13 mouse cellular contexts compared by ENCODE assay signal in the genomic region with DNA sequence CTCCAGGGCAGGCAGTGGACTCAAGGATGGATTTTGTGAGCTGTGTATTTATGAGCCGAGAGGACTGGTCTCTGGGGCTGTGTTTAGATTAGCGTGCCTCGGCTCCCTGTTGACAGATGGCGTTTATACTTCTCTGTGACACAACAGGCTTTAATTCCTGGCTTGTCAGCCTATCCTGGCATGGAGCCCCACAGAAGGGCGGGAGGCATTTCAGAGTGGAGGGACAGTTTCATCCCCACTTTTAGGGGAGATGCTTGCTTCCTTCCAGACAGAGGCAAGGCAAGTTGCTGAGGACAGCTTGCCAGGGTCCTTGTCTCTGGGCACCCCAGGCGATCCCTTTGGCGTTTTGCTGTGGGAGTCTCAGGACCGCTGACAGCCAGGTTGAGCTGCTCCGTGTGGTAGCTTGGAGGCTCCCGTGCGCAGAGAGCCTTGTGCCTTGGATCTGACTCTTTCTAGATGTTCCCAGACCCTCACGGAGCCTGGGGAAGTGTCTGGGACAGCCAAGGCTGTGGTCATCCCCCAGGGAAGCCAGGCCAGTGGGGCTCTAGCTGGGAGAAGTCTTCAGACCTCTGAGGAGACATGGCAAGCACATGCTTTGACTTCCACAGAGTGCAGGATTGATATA. TPM values are rescaled to one million over a fixed set of nuclear protein-coding genes. Genes with fewer than 3 reads are reported as not detected.
DNase-seq lines count a peak whose midpoint lies in the region; ATAC-seq lines count a peak whose summit lies in the region.
"Had no signal": no experiment of that assay in that cellular context is flagged by ENCODE, and none has a peak within 500 bp of the region (broad histone marks: within the 10 kb centered on the region; RNA-seq: fewer than 3 reads in every experiment).

No protein-coding gene starts in this region.

- intact Hi-C loops in heart, postnatal 10 days (cut with DNase I) = no loop called here

- H3K4me2 ChIP-seq in forebrain, embryonic 16.5 days (ENCODE audit: low read length) = 0 out of 2 replicates have a peak overlapping the region, but pooled peaks have one; percentile 2
- H3K4me2 ChIP-seq: limb, embryonic 13.5 days had no signal

- H3K36me3 ChIP-seq in forebrain, embryonic 16.5 days (ENCODE audit: control insufficient read depth, insufficient read depth) = no peaks in the 10 kb centered on the region
- H3K36me3 ChIP-seq: limb, embryonic 13.5 days had no signal

- no peak overlapping the region for H3K4me3 ChIP-seq in forebrain, embryonic 16.5 days (replicated peaks; ENCODE audit: low read length)
- H3K4me3 ChIP-seq: limb, embryonic 13.5 days had no signal

- H3K27me3 ChIP-seq in forebrain, embryonic 16.5 days (replicated peaks; ENCODE audit: control insufficient read depth, insufficient read depth, low read length) = no peaks in the 10 kb centered on the region

- DNase-seq in kidney, postnatal 14 days = peak; percentile 20
- DNase-seq in kidney, adult 11 months = no peak
- peak; percentile 66 to 73 for DNase-seq in heart, postnatal 10 days
- DNase-seq in lung, postnatal 14 days = peak; percentile 54
- no peak for DNase-seq in thymus, postnatal 25 days
- no peak for DNase-seq in adrenal gland, postnatal 25 days
- DNase-seq: thymus, adult 18-20 months had no signal

- ATAC-seq in forebrain, embryonic 16.5 days = peak; percentile 78
- ATAC-seq in erythroblast, adult 5-6 weeks (replicated peaks; ENCODE audit: low FRiP score, poor library complexity, severe bottlenecking) = no peak
- ATAC-seq: Patski had no signal

- H3K27ac ChIP-seq in forebrain, embryonic 16.5 days (ENCODE audit: low read length) = no peak overlapping the region
- H3K27ac ChIP-seq: limb, embryonic 13.5 days had no signal

- no peaks in the 10 kb centered on the region for H3K9me3 ChIP-seq in forebrain, embryonic 16.5 days (ENCODE audit: control insufficient read depth, low read length)
- H3K9me3 ChIP-seq: limb, embryonic 13.5 days had no signal

- H3K9ac ChIP-seq in forebrain, embryonic 16.5 days (replicated peaks; ENCODE audit: low read depth, low read length) = no peak overlapping the region
- H3K9ac ChIP-seq: limb, embryonic 13.5 days had no signal

- H3K4me1 ChIP-seq in forebrain, embryonic 16.5 days (replicated peaks; ENCODE audit: control insufficient read depth, insufficient read depth, low read length) = peaks cover 12% of the 10 kb centered on the region

- 46% methylated on average over 12 of the region's 12 CpGs for WGBS in forebrain, embryonic 16.5 days

RNA-seq across cellular contexts. Expression of a gene that starts 23.6 kb away (rescaled TPM):
- polyA plus RNA-seq in forebrain, embryonic 16.5 days (2015; fragmentation: Nextera tagmentation; extraction: Ambion mirVana) = 0.11 and 0.22 TPM in 2 replicates
- total RNA-seq in heart, postnatal 10 days (2021) = 10 to 100 TPM; 23.4 to 24.3 TPM
- not detected in 2 replicates for total RNA-seq in erythroblast, adult 5-6 weeks (2015; ENCODE audit: low replicate concordance)
- total RNA-seq in erythroblast, adult 5-6 weeks (2017; ENCODE audit: low replicate concordance) = not detected in 2 replicates
- total RNA-seq in adrenal gland, postnatal 25 days (2021) = 0.76 and 1.9 TPM in 2 replicates
- total RNA-seq: common myeloid progenitor, adult 5-6 weeks; hematopoietic stem cell, adult 5-6 weeks had no signal

Comparison
In these comparisons a context has a peak if more than half of its experiments do, and no peak if none do; other contexts are left out.
1. DNase-seq: peak in kidney, postnatal 14 days (single experiment), heart, postnatal 10 days (2 of 2) and lung, postnatal 14 days (single experiment); none in kidney, adult 11 months (single experiment), thymus, postnatal 25 days (single experiment) and adrenal gland, postnatal 25 days (single experiment).